Mouse (Mus musculus): ENCODE data around the gene Rab7b. TPM values are rescaled to one million over a fixed set of nuclear protein-coding genes. Genes with fewer than 3 reads are reported as not detected.

Rab7b gene
- polyA plus RNA-seq, 1 experiment from 2014 or later, result 2.3 TPM

DNA sequence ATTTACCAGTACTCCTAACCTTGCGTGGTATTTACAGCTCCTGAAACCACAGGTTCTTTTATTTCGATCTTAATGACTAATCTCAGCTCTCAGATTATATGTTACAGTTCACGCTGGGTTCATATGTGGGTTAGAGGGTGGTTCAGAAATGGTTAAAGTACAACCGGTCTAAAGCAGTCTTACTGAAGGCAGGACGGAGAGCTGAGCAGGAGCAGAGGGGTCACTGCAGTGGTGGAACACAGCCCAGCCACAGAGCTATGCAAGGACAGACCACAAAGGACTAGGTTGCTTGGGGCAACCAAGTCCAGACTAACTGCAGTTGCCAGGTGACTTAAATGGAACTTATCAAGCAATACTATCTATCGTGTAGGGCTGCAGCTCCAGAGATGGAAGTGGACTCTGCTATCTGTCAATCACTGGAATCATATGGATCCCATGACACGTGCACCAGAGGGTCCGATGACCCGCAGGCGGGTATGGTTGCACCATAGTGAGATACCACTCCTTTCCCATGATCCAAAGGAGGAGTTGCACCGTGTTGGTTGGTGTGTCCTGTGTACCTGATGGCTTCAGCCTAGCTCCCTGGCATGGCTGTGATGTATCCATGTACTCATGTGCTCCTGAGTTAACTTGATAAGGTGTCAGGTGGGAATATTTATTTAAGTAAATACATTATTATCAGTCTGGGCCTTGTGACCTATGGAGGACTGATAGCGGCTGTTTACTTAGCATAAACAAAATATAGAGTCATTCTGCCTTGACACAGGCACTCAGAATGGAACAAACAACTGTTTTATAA lies 42.3 kb downstream of the Rab7b start:
- Histone ChIP-seq H3K4me2 (ENCODE audit: low read depth, low read length) (no peak overlapping the region), H3K9ac (replicated peaks) (no peak overlapping the region), H3K27ac (ENCODE audit: low read depth) (no peak overlapping the region), H3K4me1 (ENCODE audit: insufficient read depth) (no peaks in the 10 kb centered on the region; the same call in 1 of the 2 replicates), H3K27me3 (ENCODE audit: insufficient read depth, low read length) (no peaks in the 10 kb centered on the region), H3K9me3 (ENCODE audit: low read length) (no peaks in the 10 kb centered on the region), H3K36me3 (replicated peaks; ENCODE audit: insufficient read depth, low read length) (no peaks in the 10 kb centered on the region), H3K4me3 (ENCODE audit: low read depth, low read length) (no peak overlapping the region)
- ATAC-seq (no peak), DNase-seq (no peak)
- 72% methylated on average over 12 of the region's 12 CpGs for WGBS (ENCODE audit: insufficient replicate concordance)
- TF ChIP-seq CTCF (IDR thresholded peaks at IDR 0.05; ENCODE audit: low read depth) (no peak), EP300 (IDR thresholded peaks at IDR 0.05; ENCODE audit: low read depth) (no peak)

GRCm38 (mm10) chr1:131733474-131734180 lies 45.1 kb downstream of the Rab7b start:
- DNase-seq, result no peak
- no peaks in the 10 kb centered on the region for H3K9me3 ChIP-seq (ENCODE audit: low read length)
- no peak overlapping the region for H3K4me2 ChIP-seq (ENCODE audit: low read depth, low read length)
- no peak for ATAC-seq
- H3K27ac ChIP-seq (ENCODE audit: low read depth), result no peak overlapping the region
- H3K36me3 ChIP-seq (replicated peaks; ENCODE audit: insufficient read depth, low read length), result no peaks in the 10 kb centered on the region
- H3K4me1 ChIP-seq (ENCODE audit: insufficient read depth), result no peaks in the 10 kb centered on the region; the same call in 1 of the 2 replicates
- H3K9ac ChIP-seq (replicated peaks), result no peak overlapping the region
- no peaks in the 10 kb centered on the region for H3K27me3 ChIP-seq (ENCODE audit: insufficient read depth, low read length)
- TF ChIP-seq CTCF (IDR thresholded peaks at IDR 0.05; ENCODE audit: low read depth), result no peak
- no peak for TF ChIP-seq EP300 (IDR thresholded peaks at IDR 0.05; ENCODE audit: low read depth)
- 73% methylated on average over 13 of the region's 13 CpGs for WGBS (ENCODE audit: insufficient replicate concordance)
- H3K4me3 ChIP-seq (ENCODE audit: low read depth, low read length), result no peak overlapping the region

DNA sequence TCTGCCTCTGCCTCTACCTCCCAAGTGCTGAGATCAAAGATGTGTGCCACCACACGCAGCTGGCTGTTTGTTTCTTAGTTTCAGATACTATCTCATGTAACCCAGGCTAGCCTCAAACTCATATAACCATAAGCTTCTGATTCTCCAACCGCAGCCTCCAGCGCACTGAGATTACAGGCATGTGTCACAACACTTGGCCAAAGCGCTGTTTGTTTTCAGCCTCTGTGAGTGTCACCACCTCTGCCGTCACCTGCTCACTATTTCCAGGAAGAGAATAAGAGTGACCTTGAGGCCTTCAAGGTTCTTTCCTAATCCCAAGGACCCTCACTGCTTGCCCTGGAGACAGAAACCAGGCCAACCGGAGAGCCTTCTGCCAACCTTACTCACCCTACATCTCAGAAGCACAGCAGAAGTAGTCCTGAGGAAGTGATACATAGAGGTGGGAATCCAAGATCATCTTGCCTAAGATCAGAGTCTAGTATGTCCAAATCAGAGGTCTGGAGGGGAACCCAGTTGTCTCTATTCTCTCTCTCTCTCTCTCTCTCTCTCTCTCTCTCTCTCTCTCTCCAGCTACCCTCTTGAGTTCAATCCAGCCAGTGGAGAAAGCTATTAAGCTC lies 46.3 kb downstream of the Rab7b start:
- 76% methylated on average over 6 of the region's 6 CpGs for WGBS (ENCODE audit: insufficient replicate concordance)
- ATAC-seq, result no peak
- DNase-seq, result no peak

DNA sequence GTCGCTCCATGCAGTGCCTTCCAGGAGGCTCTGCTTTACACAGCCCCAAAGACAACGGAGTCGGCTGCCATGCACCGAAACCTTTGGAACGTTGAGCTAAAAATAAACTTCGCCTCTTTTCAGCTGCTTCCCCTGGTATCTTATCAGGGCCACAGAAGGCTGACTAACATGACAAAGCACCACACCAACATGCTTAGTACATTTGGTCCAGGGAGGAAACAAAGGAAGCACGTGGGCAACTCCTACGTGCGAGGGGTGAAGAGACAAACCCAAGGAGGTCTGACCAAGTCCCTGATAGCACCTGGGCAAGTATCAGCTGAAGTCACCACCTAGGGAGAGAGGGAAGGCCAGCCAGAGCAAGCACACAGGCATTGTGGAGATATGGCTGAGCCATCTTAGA lies 48.0 kb downstream of the Rab7b start:
- H3K36me3 ChIP-seq (replicated peaks; ENCODE audit: insufficient read depth, low read length), result no peaks in the 10 kb centered on the region
- WGBS (ENCODE audit: insufficient replicate concordance), result 23% methylated on average over 9 of the region's 9 CpGs
- ATAC-seq, result no peak
- no peak overlapping the region for H3K4me3 ChIP-seq (ENCODE audit: low read depth, low read length)
- H3K27ac ChIP-seq (ENCODE audit: low read depth), result no peak overlapping the region
- no peak overlapping the region for H3K4me2 ChIP-seq (ENCODE audit: low read depth, low read length)
- no peak overlapping the region for H3K9ac ChIP-seq (replicated peaks)
- 0 out of 2 replicates have a peak, but pooled peaks cover 2% of the 10 kb centered on the region for H3K27me3 ChIP-seq (ENCODE audit: insufficient read depth, low read length)
- no peaks in the 10 kb centered on the region for H3K9me3 ChIP-seq (ENCODE audit: low read length)
- no peak for TF ChIP-seq CTCF (IDR thresholded peaks at IDR 0.05; ENCODE audit: low read depth)
- no peak for TF ChIP-seq EP300 (IDR thresholded peaks at IDR 0.05; ENCODE audit: low read depth)
- H3K4me1 ChIP-seq (ENCODE audit: insufficient read depth), result no peaks in the 10 kb centered on the region; the same call in 1 of the 2 replicates
- no peak for DNase-seq

More for the DNA sequence above, 46.3 kb downstream of the Rab7b start:
- Histone ChIP-seq H3K4me1 (ENCODE audit: insufficient read depth) (no peaks in the 10 kb centered on the region; the same call in 1 of the 2 replicates), H3K27ac (ENCODE audit: low read depth) (no peak overlapping the region), H3K9me3 (ENCODE audit: low read length) (no peaks in the 10 kb centered on the region), H3K4me3 (ENCODE audit: low read depth, low read length) (no peak overlapping the region), H3K9ac (replicated peaks) (no peak overlapping the region), H3K36me3 (replicated peaks; ENCODE audit: insufficient read depth, low read length) (no peaks in the 10 kb centered on the region), H3K27me3 (ENCODE audit: insufficient read depth, low read length) (no peaks in the 10 kb centered on the region), H3K4me2 (ENCODE audit: low read depth, low read length) (no peak overlapping the region)
- TF ChIP-seq CTCF (IDR thresholded peaks at IDR 0.05; ENCODE audit: low read depth) (no peak), EP300 (IDR thresholded peaks at IDR 0.05; ENCODE audit: low read depth) (no peak)

DNA sequence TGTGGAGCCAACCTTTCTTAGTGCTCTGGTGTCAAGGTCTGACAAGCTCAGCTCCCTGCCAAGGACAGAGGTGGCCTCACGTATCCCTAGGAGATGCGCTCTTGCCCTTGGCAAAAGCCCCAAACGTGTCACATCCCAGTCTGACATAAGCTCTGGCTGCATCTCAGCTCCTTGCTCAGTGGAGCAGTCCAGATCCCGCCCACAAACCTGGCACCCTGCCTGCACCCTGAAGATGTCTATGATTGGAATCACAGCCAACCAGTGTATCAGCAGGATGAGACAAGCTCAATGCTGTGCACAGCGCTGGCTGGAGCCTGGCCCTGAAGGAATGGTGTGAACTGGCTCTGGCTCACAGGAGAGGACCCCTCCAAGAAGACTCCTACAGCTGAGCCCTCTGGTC lies 48.8 kb downstream of the Rab7b start:
- no peak overlapping the region for H3K27ac ChIP-seq (ENCODE audit: low read depth)
- TF ChIP-seq EP300 (IDR thresholded peaks at IDR 0.05; ENCODE audit: low read depth), result no peak
- TF ChIP-seq CTCF (IDR thresholded peaks at IDR 0.05; ENCODE audit: low read depth), result no peak
- H3K4me1 ChIP-seq (ENCODE audit: insufficient read depth), result no peaks in the 10 kb centered on the region; the same call in 1 of the 2 replicates
- no peak overlapping the region for H3K9ac ChIP-seq (replicated peaks)
- H3K36me3 ChIP-seq (replicated peaks; ENCODE audit: insufficient read depth, low read length), result no peaks in the 10 kb centered on the region
- 0 out of 2 replicates have a peak, but pooled peaks cover 3% of the 10 kb centered on the region for H3K27me3 ChIP-seq (ENCODE audit: insufficient read depth, low read length)
- no peaks in the 10 kb centered on the region for H3K9me3 ChIP-seq (ENCODE audit: low read length)
- no peak overlapping the region for H3K4me3 ChIP-seq (ENCODE audit: low read depth, low read length)
- DNase-seq (no peak), ATAC-seq (no peak)
- H3K4me2 ChIP-seq (ENCODE audit: low read depth, low read length), result no peak overlapping the region
- 67% methylated on average over 5 of the region's 5 CpGs for WGBS (ENCODE audit: insufficient replicate concordance)

- Histone ChIP-seq H3K9me3 (ENCODE audit: low read length) (no peaks in the 10 kb centered on the region), H3K4me1 (ENCODE audit: insufficient read depth) (no peaks in the 10 kb centered on the region; the same call in 1 of the 2 replicates), H3K4me3 (ENCODE audit: low read depth, low read length) (no peak overlapping the region), H3K27me3 (ENCODE audit: insufficient read depth, low read length) (0 out of 2 replicates have a peak, but pooled peaks cover 3% of the 10 kb centered on the region), H3K9ac (replicated peaks) (no peak overlapping the region), H3K36me3 (replicated peaks; ENCODE audit: insufficient read depth, low read length) (no peaks in the 10 kb centered on the region), H3K4me2 (ENCODE audit: low read depth, low read length) (no peak overlapping the region), H3K27ac (ENCODE audit: low read depth) (no peak overlapping the region)
- DNase-seq (no peak), ATAC-seq (no peak)
- TF ChIP-seq CTCF (IDR thresholded peaks at IDR 0.05; ENCODE audit: low read depth) (no peak), EP300 (IDR thresholded peaks at IDR 0.05; ENCODE audit: low read depth) (no peak)
- WGBS (ENCODE audit: insufficient replicate concordance), result 27% methylated on average over 1 of the region's 1 CpGs
Measured at GRCm38 (mm10) chr1:131738760-131739159, 50.3 kb downstream of the Rab7b start.

Data from liver, postnatal 0 days (tissue).